Mouse (Mus musculus) midbrain, embryonic 11.5 days (tissue): ENCODE measurements around the gene Ptges2. TPM values are rescaled to one million over a fixed set of nuclear protein-coding genes. Genes with fewer than 3 reads are reported as not detected.
"Not testable (repeated sequence)": the region's sequence is repeated elsewhere in the genome, so short reads cannot be mapped to it uniquely, and the experiment has no call there.

Source experiments
- ATAC-seq: fragments of 200-750 bp; cut with Nextera tagmentation; 2 replicates; pipeline ENCODE4 v1.8.0; 2017; ENCODE audit warnings: moderate TSS enrichment, moderate library complexity; ENCODE audit not compliant: low FRiP score
- DNase-seq: peaks from one replicate; pipeline ENCODE4 v3.0.0; 2015; ENCODE audit warnings: low spot score; ENCODE audit errors: missing footprints
- H3K27ac ChIP-seq: fragments of 300-500 bp; sonication (generic); 2 replicates; pipeline ENCODE4 v1.5.1; 2014; ENCODE audit warnings: low read depth, low read length
- H3K27me3 ChIP-seq: fragments of 300-500 bp; sonication (generic); 2 replicates; pipeline ENCODE4 v1.6.1; 2014; ENCODE audit warnings: mild to moderate bottlenecking, low read length, moderate library complexity, mixed read lengths; ENCODE audit not compliant: control insufficient read depth, insufficient read depth
- H3K36me3 ChIP-seq: fragments of 300-500 bp; sonication (generic); 2 replicates; pipeline ENCODE4 v1.6.1; 2014; ENCODE audit warnings: mild to moderate bottlenecking, low read length, moderate library complexity, mixed read lengths; ENCODE audit not compliant: control insufficient read depth, insufficient read depth
- H3K4me1 ChIP-seq: fragments of 300-500 bp; sonication (generic); 2 replicates; pipeline ENCODE4 v1.6.1; 2014; ENCODE audit warnings: low read length; ENCODE audit not compliant: control insufficient read depth, insufficient read depth
- H3K4me2 ChIP-seq: fragments of 300-500 bp; sonication (generic); 2 replicates; pipeline ENCODE4 v1.6.1; 2014; ENCODE audit warnings: mild to moderate bottlenecking, moderate library complexity
- H3K4me3 ChIP-seq: fragments of 300-500 bp; sonication (generic); 2 replicates; pipeline ENCODE4 v1.5.1; 2014; ENCODE audit warnings: low read depth, low read length
- H3K9ac ChIP-seq: fragments of 300-500 bp; sonication (generic); 2 replicates; pipeline ENCODE4 v1.6.1; 2014; ENCODE audit warnings: low read length
- H3K9me3 ChIP-seq: fragments of 300-500 bp; sonication (generic); 2 replicates; pipeline ENCODE4 v1.6.1; 2016; ENCODE audit warnings: low read length; ENCODE audit not compliant: control insufficient read depth
- WGBS: fragments of 180-500 bp; shearing (Covaris S2); extraction: QIAGEN DNeasy Blood & Tissue Kit; methylation state at CpG from one replicate; pipeline ENCODE4 v1.1.7; 2014; 5-methylcytosine and 5-hydroxymethylcytosine counted together
- polyA plus RNA-seq: library from polyadenylated mRNA; unstranded; fragments of >200 nt; fragmentation: Nextera tagmentation; extraction: Ambion mirVana; gene quantifications from 2 replicates; pipeline ENCODE4 v1.2.1, GENCODE M21; 2014

The Ptges2 gene
- polyA plus RNA-seq, 1 experiment from 2014 or later, result 24.7 TPM

GRCm38 (mm10) chr2:32353836-32354235 is 41.9 kb upstream of the Ptges2 start:
- no peak for DNase-seq
- Histone ChIP-seq H3K27me3 (peaks cover 7% of the 10 kb centered on the region; the same call in 1 of the 2 replicates), H3K27ac (no peak overlapping the region), H3K9ac (no peak overlapping the region; the same call in 1 of the 2 replicates), H3K4me2 (no peak overlapping the region), H3K9me3 (no peaks in the 10 kb centered on the region), H3K4me3 (no peak overlapping the region), H3K36me3 (no peaks in the 10 kb centered on the region), H3K4me1 (peaks cover 10% of the 10 kb centered on the region)
- no peak for ATAC-seq
- WGBS, result 74% methylated on average over 6 of the region's 6 CpGs

- Histone ChIP-seq H3K9ac (no peak overlapping the region), H3K4me1 (peaks cover 10% of the 10 kb centered on the region), H3K4me3 (no peak overlapping the region), H3K4me2 (no peak overlapping the region), H3K36me3 (no peaks in the 10 kb centered on the region), H3K9me3 (no peaks in the 10 kb centered on the region), H3K27me3 (peaks cover 7% of the 10 kb centered on the region; the same call in 1 of the 2 replicates), H3K27ac (no peak overlapping the region)
- DNase-seq (no peak), ATAC-seq (no peak)
- 89% methylated on average over 3 of the region's 3 CpGs for WGBS
Observed at GRCm38 (mm10) chr2:32354336-32354895, 41.3 kb upstream of the Ptges2 start.

GRCm38 (mm10) chr2:32356216-32356615 is 39.5 kb upstream of the Ptges2 start:
- no peak for ATAC-seq
- H3K27me3 ChIP-seq, result peaks cover 7% of the 10 kb centered on the region; the same call in 1 of the 2 replicates
- WGBS, result 81% methylated on average over 10 of the region's 10 CpGs

GRCm38 (mm10) chr2:32357710-32358109 is 38.0 kb upstream of the Ptges2 start:
- 78% methylated on average over 3 of the region's 3 CpGs for WGBS
- no peak overlapping the region for H3K4me2 ChIP-seq
- H3K4me1 ChIP-seq, result peaks cover 8% of the 10 kb centered on the region
- no peaks in the 10 kb centered on the region for H3K36me3 ChIP-seq
- H3K9me3 ChIP-seq, result no peaks in the 10 kb centered on the region
- no peak overlapping the region for H3K4me3 ChIP-seq
- no peak overlapping the region for H3K27ac ChIP-seq
- DNase-seq (no peak), ATAC-seq (no peak)
- no peak overlapping the region for H3K9ac ChIP-seq
- peaks cover 7% of the 10 kb centered on the region for H3K27me3 ChIP-seq

More at GRCm38 (mm10) chr2:32356216-32356615, 39.5 kb upstream of the Ptges2 start:
- no peak overlapping the region for H3K27ac ChIP-seq
- H3K4me3 ChIP-seq, result no peak overlapping the region
- H3K9ac ChIP-seq, result no peak overlapping the region
- no peaks in the 10 kb centered on the region for H3K9me3 ChIP-seq
- DNase-seq, result no peak
- H3K36me3 ChIP-seq, result no peaks in the 10 kb centered on the region
- H3K4me1 ChIP-seq, result peaks cover 13% of the 10 kb centered on the region
- H3K4me2 ChIP-seq, result no peak overlapping the region

GRCm38 (mm10) chr2:32358381-32358780 is 37.3 kb upstream of the Ptges2 start:
- Histone ChIP-seq H3K27me3 (peaks cover 7% of the 10 kb centered on the region; the same call in 1 of the 2 replicates), H3K27ac (no peak overlapping the region), H3K36me3 (no peaks in the 10 kb centered on the region), H3K9ac (no peak overlapping the region), H3K4me3 (no peak overlapping the region), H3K4me1 (peaks cover 6% of the 10 kb centered on the region), H3K9me3 (no peaks in the 10 kb centered on the region), H3K4me2 (no peak overlapping the region)
- DNase-seq (no peak), ATAC-seq (no peak)
- 72% methylated on average over 10 of the region's 10 CpGs for whole genome bisulfite sequencing

GRCm38 (mm10) chr2:32360741-32361140 is 35.0 kb upstream of the Ptges2 start:
- H3K4me3 ChIP-seq, result peak overlapping the region; percentile 24
- peak overlapping the region; percentile 55 for H3K4me2 ChIP-seq
- DNase-seq, result peak; percentile 96
- ATAC-seq, result no peak
- 4% methylated on average over 14 of the region's 14 CpGs for WGBS
- H3K27me3 ChIP-seq, result peaks cover 7% of the 10 kb centered on the region; the same call in 1 of the 2 replicates
- peaks cover 13% of the 10 kb centered on the region for H3K4me1 ChIP-seq
- no peaks in the 10 kb centered on the region for H3K9me3 ChIP-seq
- no peak overlapping the region for H3K9ac ChIP-seq
- H3K36me3 ChIP-seq, result peaks cover 7% of the 10 kb centered on the region
- no peak overlapping the region for H3K27ac ChIP-seq

GRCm38 (mm10) chr2:32361437-32361836 is 34.3 kb upstream of the Ptges2 start:
- WGBS, result 2% methylated on average over 24 of the region's 24 CpGs

GRCm38 (mm10) chr2:32362274-32362673 is 33.4 kb upstream of the Ptges2 start:
- H3K36me3 ChIP-seq, H3K27me3 ChIP-seq, H3K27ac ChIP-seq, H3K9me3 ChIP-seq, DNase-seq, ATAC-seq: not testable (repeated sequence)
- H3K4me3 ChIP-seq, result peak overlapping the region; percentile 79
- H3K4me1 ChIP-seq, result peaks cover 13% of the 10 kb centered on the region
- 45% methylated on average over 5 of the region's 5 CpGs for WGBS
- H3K4me2 ChIP-seq, result peak overlapping the region; percentile 90
- peak overlapping the region; percentile 93 for H3K9ac ChIP-seq

More at GRCm38 (mm10) chr2:32361437-32361836, 34.3 kb upstream of the Ptges2 start:
- Histone ChIP-seq H3K27me3 (peaks cover 7% of the 10 kb centered on the region; the same call in 1 of the 2 replicates), H3K9ac (peak overlapping the region; percentile 32; the same call in 1 of the 2 replicates), H3K4me3 (peak overlapping the region; percentile 24), H3K9me3 (no peaks in the 10 kb centered on the region), H3K27ac (no peak overlapping the region), H3K36me3 (peaks cover 7% of the 10 kb centered on the region), H3K4me2 (peak overlapping the region; percentile 55), H3K4me1 (peaks cover 13% of the 10 kb centered on the region)
- DNase-seq, result peak; percentile 94
- ATAC-seq, result peak; percentile 71

GRCm38 (mm10) chr2:32362817-32363340 is 32.8 kb upstream of the Ptges2 start:
- Histone ChIP-seq H3K4me1 (peaks cover 13% of the 10 kb centered on the region), H3K4me3 (peak overlapping the region; percentile 79), H3K9ac (peak overlapping the region; percentile 93), H3K9me3 (no peaks in the 10 kb centered on the region), H3K27ac (peak overlapping the region; percentile 64), H3K4me2 (peak overlapping the region; percentile 90), H3K27me3 (peaks cover 7% of the 10 kb centered on the region; the same call in 1 of the 2 replicates), H3K36me3 (peaks cover 7% of the 10 kb centered on the region)
- ATAC-seq, result peak; percentile 81
- WGBS, result under 1% methylated on average over 53 of the region's 53 CpGs
- peak; percentile 100 for DNase-seq
